Mouse (Mus musculus): Measurements from ENCODE around the gene Stard3. TPM values are rescaled to one million over a fixed set of nuclear protein-coding genes. Genes with fewer than 3 reads are reported as not detected.

The Stard3 gene
- 45.7 and 47.4 TPM in 2 replicates for polyA plus RNA-seq (2016; fragmentation: Nextera tagmentation; extraction: Ambion mirVana)

DNA sequence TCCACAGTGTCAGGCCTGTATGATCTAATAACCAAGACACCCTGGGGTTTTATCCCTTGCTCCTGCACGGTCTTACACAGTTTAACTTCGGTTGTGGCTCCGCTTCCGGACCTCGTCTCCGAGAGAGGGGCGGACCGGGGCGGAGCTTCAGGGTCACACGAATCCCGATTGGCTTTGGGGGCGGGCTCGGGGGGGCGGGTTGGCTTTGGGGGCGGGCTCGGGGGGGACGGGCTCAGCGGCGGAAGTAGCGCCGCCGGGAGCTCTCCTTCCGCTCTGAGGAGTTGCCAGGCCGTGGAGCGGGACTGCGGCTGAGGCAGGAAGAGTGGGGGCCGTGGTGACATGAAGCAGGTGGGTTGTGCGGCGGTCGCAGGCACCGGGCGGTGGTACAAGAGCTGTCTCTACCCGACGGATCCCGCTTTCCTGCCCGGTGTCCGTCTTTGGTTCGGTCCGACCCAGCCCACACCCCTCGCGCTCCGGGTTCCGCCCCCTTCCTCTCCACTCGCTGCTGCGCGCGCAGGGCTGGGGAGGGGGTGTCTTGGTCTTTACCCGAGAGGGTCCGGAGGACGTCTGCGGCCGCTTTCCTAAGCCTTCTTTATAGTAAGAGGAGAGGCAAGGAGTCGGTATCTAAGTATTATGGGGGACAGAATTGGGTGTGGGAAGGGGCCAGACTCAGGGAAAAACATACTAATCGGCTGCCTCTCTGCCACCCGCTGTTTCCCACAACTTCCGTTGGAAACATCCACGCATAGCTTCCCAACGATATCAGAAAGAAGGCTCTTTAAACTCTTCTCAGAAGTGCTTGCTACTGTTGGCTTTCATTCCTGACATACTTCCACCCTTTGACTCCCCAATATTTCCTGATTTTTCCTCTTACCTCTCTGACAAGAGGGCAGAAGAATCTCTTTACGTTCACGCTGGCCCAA, at the start of gene Stard3:
Gene Stard3 (plus strand): TSS at position 208 of the 923 bp plus-strand sequence.
- ATAC-seq (ENCODE audit: low FRiP score, low read depth) = peak; percentile 85
- Histone ChIP-seq H3K4me1 (peaks cover 46% of the 10 kb centered on the region), H3K9me3 (no peaks in the 10 kb centered on the region), H3K4me2 (replicated peaks) (peak within 1 kb of the TSS; percentile 86), H3K27me3 (replicated peaks) (peaks cover 17% of the 10 kb centered on the region), H3K36me3 (no peaks in the 10 kb centered on the region), H3K27ac (peak within 1 kb of the TSS; percentile 64; the same call in 1 of the 2 replicates), H3K4me3 (peak within 1 kb of the TSS; percentile 71), H3K9ac (peak within 1 kb of the TSS; percentile 73)
- WGBS = under 1% methylated on average over 59 of the region's 60 CpGs

DNA sequence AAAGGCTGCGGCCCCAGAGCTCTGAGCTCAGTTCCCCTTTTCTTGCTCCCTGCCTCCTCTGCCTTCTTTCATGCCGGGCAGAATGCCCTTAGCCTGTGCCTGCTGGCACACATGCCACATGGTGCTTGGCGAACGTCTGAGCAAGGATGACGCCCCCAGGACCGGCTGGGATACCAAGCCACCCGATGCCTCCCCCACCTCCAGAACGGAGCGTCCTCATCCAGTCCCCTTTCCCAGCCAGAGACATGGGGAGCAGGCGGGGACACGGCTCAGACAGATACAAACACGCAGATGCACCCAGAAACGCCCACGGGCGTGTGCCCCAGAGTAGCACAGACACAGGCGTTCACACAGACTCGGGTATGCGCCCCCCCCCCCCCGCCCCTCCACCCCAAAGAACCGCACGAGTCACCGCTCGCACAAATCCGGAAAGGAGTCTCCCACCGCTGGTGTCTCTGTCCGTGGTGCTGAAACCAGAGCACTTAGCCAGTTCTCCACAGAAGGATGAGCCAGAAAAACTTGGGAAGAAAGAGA, 44.3 kb upstream of the Stard3 start:
- no peaks in the 10 kb centered on the region for H3K9me3 ChIP-seq
- peaks cover 73% of the 10 kb centered on the region for H3K27me3 ChIP-seq (replicated peaks)
- H3K4me2 ChIP-seq (replicated peaks) = peak overlapping the region; percentile 36
- H3K27ac ChIP-seq = no peak overlapping the region
- H3K4me3 ChIP-seq = no peak overlapping the region
- no peak overlapping the region for H3K9ac ChIP-seq
- no peaks in the 10 kb centered on the region for H3K36me3 ChIP-seq
- ATAC-seq (ENCODE audit: low FRiP score, low read depth) = no peak
- no peaks in the 10 kb centered on the region for H3K4me1 ChIP-seq
- WGBS = 1% methylated on average over 26 of the region's 26 CpGs

DNA sequence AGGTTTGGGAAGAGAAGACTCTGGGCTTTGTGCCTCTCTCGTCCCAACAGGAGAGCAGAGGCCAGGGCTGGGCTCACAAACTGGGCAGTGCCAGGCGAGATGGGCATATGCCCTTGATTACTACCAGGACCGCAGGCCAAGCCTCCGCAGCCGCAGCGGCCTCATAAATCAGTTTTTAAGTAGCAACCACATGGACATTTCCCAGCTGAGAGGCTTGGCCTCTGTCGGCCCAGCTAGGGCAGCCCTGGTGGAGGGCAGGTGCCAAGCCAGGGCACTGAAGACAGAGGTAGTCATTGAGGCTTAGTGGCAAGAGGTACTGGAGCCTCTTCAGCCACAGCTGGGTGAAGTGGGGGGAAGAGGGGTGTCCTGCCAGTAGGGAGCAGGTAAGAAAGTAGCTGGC, 40.7 kb upstream of the Stard3 start:
- 0 out of 2 replicates have a peak overlapping the region, but pooled peaks have one; percentile 13 for H3K4me3 ChIP-seq
- no peak overlapping the region for H3K4me2 ChIP-seq (replicated peaks)
- ATAC-seq (ENCODE audit: low FRiP score, low read depth) = no peak
- WGBS = 2% methylated on average over 7 of the region's 7 CpGs
- H3K27ac ChIP-seq = no peak overlapping the region
- peaks cover 95% of the 10 kb centered on the region for H3K27me3 ChIP-seq (replicated peaks)
- 0 out of 2 replicates have a peak, but pooled peaks cover 2% of the 10 kb centered on the region for H3K4me1 ChIP-seq
- H3K9me3 ChIP-seq = no peaks in the 10 kb centered on the region
- H3K9ac ChIP-seq = no peak overlapping the region
- H3K36me3 ChIP-seq = no peaks in the 10 kb centered on the region

DNA sequence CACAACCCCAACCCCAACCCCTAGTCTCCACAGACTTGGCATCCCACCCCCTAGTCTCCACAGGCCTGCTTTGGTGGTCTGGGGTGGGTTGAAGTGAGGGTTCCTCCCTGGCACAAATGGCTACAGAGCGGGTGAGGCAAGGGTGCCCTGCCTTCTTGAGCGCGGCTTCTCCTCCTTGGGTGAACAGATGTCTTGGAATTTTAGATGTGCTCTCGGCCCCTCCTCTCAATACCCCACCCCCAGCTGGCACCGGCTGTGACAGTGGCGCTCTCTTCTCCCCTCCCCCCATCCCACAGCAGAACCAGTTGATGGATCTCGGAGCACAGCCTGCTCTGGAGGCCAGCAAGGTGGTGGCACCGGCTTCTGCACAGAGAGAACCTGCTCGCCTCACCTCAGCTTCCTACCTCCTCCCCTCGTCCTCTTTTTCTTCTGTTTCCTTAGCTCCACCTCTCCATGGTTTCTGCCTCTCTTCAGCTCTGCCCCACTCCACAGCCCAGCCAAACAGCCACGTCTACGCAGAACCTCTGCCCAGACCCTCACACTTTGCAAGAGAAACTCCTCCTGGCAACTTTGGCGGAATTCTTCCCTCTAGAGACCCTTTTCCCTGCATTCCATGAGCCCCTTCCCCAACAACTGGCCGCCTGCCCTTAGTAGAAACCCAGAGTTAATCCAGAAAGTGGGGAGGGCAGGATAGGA, 39.6 kb upstream of the Stard3 start:
- Histone ChIP-seq H3K4me2 (replicated peaks) (no peak overlapping the region), H3K27me3 (replicated peaks) (peaks cover 98% of the 10 kb centered on the region), H3K4me1 (0 out of 2 replicates have a peak, but pooled peaks cover 2% of the 10 kb centered on the region), H3K9ac (no peak overlapping the region), H3K27ac (no peak overlapping the region), H3K4me3 (no peak overlapping the region), H3K36me3 (no peaks in the 10 kb centered on the region), H3K9me3 (no peaks in the 10 kb centered on the region)
- ATAC-seq (ENCODE audit: low FRiP score, low read depth) = no peak
- WGBS = 2% methylated on average over 14 of the region's 14 CpGs

GRCm38 (mm10) chr11:98319120-98319519, 39.0 kb upstream of the Stard3 start:
- whole genome bisulfite sequencing = 2% methylated on average over 15 of the region's 15 CpGs
- Histone ChIP-seq H3K4me2 (replicated peaks) (no peak overlapping the region), H3K4me3 (no peak overlapping the region), H3K27ac (no peak overlapping the region), H3K36me3 (no peaks in the 10 kb centered on the region), H3K9me3 (no peaks in the 10 kb centered on the region), H3K4me1 (0 out of 2 replicates have a peak, but pooled peaks cover 2% of the 10 kb centered on the region), H3K27me3 (replicated peaks) (peaks cover 98% of the 10 kb centered on the region), H3K9ac (no peak overlapping the region)
- no peak for ATAC-seq (ENCODE audit: low FRiP score, low read depth)

DNA sequence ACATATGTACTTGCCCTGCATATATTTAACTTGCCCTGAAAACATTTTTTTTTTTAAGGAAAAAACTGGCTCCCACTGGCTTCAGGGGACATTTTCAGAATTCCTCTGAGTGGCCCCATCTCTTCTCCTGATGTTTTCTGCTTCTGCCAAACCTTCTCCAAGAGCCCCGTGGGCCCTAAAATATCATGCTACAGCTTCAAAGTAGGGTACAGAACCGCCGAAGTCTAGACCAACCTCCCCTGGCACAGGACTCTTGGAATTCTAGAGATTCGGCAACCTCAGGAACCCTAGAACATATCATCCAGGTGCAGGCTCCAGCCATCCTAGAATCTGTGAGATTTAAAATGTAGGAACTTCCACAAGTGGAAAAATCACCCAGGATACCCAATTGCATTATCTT, 38.6 kb upstream of the Stard3 start:
- 0 out of 2 replicates have a peak, but pooled peaks cover 2% of the 10 kb centered on the region for H3K4me1 ChIP-seq
- no peaks in the 10 kb centered on the region for H3K9me3 ChIP-seq
- no peak overlapping the region for H3K9ac ChIP-seq
- WGBS = 10% methylated on average over 4 of the region's 4 CpGs
- no peak overlapping the region for H3K4me2 ChIP-seq (replicated peaks)
- no peak for ATAC-seq (ENCODE audit: low FRiP score, low read depth)
- H3K27me3 ChIP-seq (replicated peaks) = peaks cover 98% of the 10 kb centered on the region
- no peak overlapping the region for H3K27ac ChIP-seq
- no peaks in the 10 kb centered on the region for H3K36me3 ChIP-seq
- H3K4me3 ChIP-seq = no peak overlapping the region

DNA sequence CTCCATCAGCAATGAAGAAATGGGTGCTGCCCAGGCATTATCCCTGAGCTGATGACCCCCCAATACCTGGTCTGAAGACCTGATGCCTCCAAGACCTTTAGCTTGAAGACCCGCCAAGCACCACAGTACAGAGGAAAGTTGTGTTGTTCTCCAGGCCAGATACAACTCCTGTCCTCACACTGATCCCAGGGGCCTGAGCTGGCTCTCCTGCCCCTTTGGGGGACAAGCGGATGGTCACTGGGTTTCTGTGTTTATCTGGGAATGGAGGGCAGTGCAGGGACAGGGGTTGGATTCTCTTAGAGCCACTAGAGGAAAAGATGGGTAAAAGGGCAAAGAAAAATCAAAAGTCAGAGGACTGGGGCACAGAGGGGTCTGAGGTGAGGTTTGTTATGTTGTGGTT, 38.2 kb upstream of the Stard3 start:
- ATAC-seq (ENCODE audit: low FRiP score, low read depth) = no peak
- Histone ChIP-seq H3K9ac (no peak overlapping the region), H3K27me3 (replicated peaks) (peaks cover 100% of the 10 kb centered on the region), H3K4me1 (0 out of 2 replicates have a peak, but pooled peaks cover 2% of the 10 kb centered on the region), H3K4me2 (replicated peaks) (no peak overlapping the region), H3K4me3 (no peak overlapping the region), H3K27ac (no peak overlapping the region), H3K36me3 (no peaks in the 10 kb centered on the region), H3K9me3 (no peaks in the 10 kb centered on the region)
- WGBS = 3% methylated on average over 2 of the region's 2 CpGs

GRCm38 (mm10) chr11:98320381-98320780, 37.8 kb upstream of the Stard3 start:
- Histone ChIP-seq H3K27ac (no peak overlapping the region), H3K9ac (no peak overlapping the region), H3K9me3 (no peaks in the 10 kb centered on the region), H3K4me1 (0 out of 2 replicates have a peak, but pooled peaks cover 2% of the 10 kb centered on the region), H3K27me3 (replicated peaks) (peaks cover 100% of the 10 kb centered on the region), H3K4me2 (replicated peaks) (no peak overlapping the region), H3K36me3 (no peaks in the 10 kb centered on the region), H3K4me3 (no peak overlapping the region)
- 8% methylated on average over 12 of the region's 12 CpGs for WGBS
- ATAC-seq (ENCODE audit: low FRiP score, low read depth) = no peak

DNA sequence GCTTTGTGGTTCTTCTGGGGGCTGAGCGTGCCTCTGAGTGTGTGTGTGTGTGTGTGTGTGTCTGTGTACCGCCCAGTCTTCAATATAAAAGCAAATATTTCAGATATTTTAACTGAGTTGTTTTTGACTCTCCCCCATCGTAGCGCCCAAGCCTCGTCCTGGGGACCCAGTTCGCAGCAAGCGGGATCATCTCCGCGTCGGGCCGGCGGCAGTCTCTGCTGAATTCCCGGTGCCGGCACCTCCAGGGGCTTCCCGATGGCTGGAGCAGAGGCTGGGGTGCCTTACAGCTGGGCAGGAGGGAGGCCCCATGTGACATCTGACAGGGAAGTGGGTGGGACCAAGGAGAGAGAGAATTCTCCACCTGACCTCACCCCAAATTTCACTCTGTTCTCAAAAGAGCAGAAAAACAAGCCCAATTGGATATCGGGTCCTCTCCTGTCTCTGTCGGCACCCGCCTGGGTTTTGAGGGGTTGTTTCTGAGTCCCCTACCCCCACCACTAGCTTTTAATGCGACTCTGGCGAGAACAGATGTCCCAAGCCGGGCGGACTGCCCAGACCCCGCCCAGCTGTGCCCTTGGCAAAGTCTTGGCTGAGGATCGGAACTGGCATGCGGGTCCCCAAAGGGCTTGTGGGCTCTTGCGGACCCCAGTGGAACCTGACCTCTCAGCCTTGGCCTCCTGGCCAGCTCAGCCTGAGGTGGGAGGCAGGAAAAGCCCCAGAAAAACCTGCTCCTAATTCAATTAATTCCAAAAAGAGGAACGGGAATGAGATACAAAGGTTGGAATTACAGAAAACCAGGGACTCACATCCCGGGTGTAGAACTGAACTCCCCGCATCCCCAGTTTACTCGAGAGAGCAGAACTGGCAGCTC, 37.1 kb upstream of the Stard3 start:
- Histone ChIP-seq H3K27ac (no peak overlapping the region), H3K9ac (no peak overlapping the region), H3K9me3 (no peaks in the 10 kb centered on the region), H3K4me1 (0 out of 2 replicates have a peak, but pooled peaks cover 2% of the 10 kb centered on the region), H3K4me3 (0 out of 2 replicates have a peak overlapping the region, but pooled peaks have one; percentile 7), H3K4me2 (replicated peaks) (peak overlapping the region; percentile 22; the same call in 1 of the 2 replicates), H3K27me3 (replicated peaks) (peaks cover 100% of the 10 kb centered on the region), H3K36me3 (no peaks in the 10 kb centered on the region)
- 1% methylated on average over 30 of the region's 30 CpGs for WGBS
- ATAC-seq (ENCODE audit: low FRiP score, low read depth) = no peak

- Histone ChIP-seq H3K27ac (no peak overlapping the region), H3K36me3 (no peaks in the 10 kb centered on the region), H3K27me3 (replicated peaks) (peaks cover 98% of the 10 kb centered on the region), H3K9ac (no peak overlapping the region), H3K9me3 (no peaks in the 10 kb centered on the region), H3K4me2 (replicated peaks) (no peak overlapping the region), H3K4me1 (0 out of 2 replicates have a peak, but pooled peaks cover 2% of the 10 kb centered on the region), H3K4me3 (no peak overlapping the region)
- ATAC-seq (ENCODE audit: low FRiP score, low read depth) = no peak
- WGBS = 2% methylated on average over 5 of the region's 5 CpGs
Measured at GRCm38 (mm10) chr11:98321677-98322003, 36.5 kb upstream of the Stard3 start.

- no peak overlapping the region for H3K4me3 ChIP-seq
- no peak overlapping the region for H3K27ac ChIP-seq
- peaks cover 98% of the 10 kb centered on the region for H3K27me3 ChIP-seq (replicated peaks)
- H3K9me3 ChIP-seq = no peaks in the 10 kb centered on the region
- H3K36me3 ChIP-seq = no peaks in the 10 kb centered on the region
- no peak for ATAC-seq (ENCODE audit: low FRiP score, low read depth)
- H3K9ac ChIP-seq = no peak overlapping the region
- WGBS = 4% methylated on average over 1 of the region's 1 CpGs
- no peak overlapping the region for H3K4me2 ChIP-seq (replicated peaks)
- peaks cover 7% of the 10 kb centered on the region; the same call in 1 of the 2 replicates for H3K4me1 ChIP-seq
Measured at GRCm38 (mm10) chr11:98322159-98322558, 36.0 kb upstream of the Stard3 start.

Data from neural tube, embryonic 12.5 days (tissue).